Mouse (Mus musculus) right cerebral cortex, adult 2 months (tissue): ENCODE data around the gene Cyp2d22.

ENCODE experiments used
- DNase-seq, 2 experiments: peaks; one replicate each; pipeline ENCODE4 v3.0.0; 2021 to 2022; ENCODE audit warnings: low spot score in 2 of 2

Gene Cyp2d22

GRCm38 (mm10) chr15:82346580-82347302 is 33.3 kb downstream of the Cyp2d22 start:
- no peak for DNase-seq

- DNase-seq, result peak; percentile 98 to 99
Observed at GRCm38 (mm10) chr15:82345820-82346470, 34.1 kb downstream of the Cyp2d22 start.

DNA sequence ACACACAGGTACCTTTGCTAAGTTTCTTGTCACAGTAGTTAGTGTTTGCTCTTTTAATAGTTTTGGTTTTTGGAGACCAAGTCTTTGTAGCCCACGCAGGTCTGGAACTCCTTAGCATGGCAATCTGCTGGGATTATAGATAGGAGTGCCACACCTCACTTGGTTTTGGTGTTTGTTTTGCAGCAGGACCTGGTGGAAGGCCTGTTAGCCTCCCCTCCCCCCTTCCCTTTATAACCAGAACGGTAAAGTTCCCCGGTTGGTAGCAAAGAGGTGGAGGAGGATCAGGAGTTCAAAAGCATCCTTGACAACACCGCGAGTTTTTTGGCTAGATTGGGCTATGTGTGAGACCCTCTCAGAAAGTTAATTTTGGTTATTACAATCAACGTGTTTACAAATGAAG is 35.1 kb downstream of the Cyp2d22 start:
- DNase-seq, result no peak

- no peak for DNase-seq
Observed at GRCm38 (mm10) chr15:82343368-82344287, 36.4 kb downstream of the Cyp2d22 start.

GRCm38 (mm10) chr15:82342543-82342935 is 37.5 kb downstream of the Cyp2d22 start:
- no peak for DNase-seq

DNA sequence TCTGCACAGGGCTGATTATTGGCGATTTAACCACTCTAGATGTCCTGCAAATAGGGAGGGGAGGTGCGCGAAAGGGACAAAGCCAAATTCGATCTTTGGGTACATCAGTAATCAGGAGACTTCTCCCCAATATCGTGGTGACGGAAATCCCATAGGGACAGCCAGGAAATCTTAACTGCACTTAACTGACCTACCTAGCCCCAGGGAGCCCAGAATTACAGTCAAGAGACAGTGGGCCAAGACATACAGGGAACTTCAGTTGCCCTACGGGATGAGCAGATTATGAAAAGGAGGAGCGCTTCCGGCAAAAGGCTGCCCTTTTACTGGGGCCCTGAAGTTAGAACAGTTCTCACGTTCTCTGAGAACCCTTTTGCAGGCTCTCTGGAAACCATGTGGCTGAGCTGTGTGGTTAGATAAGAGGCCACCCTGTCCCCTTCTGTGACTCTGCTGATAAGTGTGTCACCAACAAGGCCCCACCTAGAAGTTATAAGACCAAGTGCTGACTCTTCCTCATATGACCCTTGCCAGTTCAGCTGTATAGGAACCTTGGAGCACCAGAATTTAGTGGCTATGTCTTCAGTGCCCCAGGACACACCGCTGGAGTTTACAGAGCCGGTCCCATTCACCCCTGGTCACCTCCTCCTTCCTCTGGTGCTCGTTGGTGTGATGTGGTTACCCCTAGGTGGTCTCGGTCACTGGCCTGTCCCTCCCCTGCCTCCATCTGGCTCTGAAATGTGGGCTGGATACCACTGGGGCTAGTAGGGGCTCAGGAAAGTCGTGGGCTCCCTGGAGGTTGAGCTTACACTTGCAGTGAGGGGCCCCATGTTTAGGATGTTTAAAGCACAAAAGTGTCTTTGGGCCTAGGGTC is 38.2 kb downstream of the Cyp2d22 start:
- no peak for DNase-seq

DNA sequence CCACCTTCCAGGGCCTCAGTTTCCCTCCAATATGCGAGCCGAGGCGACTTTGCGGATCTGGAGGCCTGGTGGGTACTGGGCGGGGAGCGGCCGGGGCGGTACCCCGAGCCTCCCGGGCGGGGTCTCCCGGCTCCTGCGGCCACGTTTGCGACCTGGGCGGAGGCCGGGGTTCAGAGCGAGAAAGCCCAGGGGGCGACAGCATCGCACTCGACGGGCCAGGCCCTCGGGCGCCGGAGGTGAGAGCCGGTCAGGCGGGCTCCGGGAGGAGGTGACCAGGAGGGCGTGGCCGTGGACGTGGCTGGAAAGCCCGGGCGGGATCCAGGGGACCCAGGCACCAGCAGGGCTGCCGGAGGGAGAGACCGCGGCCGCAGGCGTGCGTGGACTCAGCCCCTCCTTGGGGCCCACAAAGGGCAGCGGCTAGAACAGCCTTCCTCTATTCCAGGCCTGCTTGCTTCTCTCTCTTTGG is 39.0 kb downstream of the Cyp2d22 start:
- no peak for DNase-seq

- no peak for DNase-seq
Observed at GRCm38 (mm10) chr15:82340414-82341035, 39.5 kb downstream of the Cyp2d22 start.

DNA sequence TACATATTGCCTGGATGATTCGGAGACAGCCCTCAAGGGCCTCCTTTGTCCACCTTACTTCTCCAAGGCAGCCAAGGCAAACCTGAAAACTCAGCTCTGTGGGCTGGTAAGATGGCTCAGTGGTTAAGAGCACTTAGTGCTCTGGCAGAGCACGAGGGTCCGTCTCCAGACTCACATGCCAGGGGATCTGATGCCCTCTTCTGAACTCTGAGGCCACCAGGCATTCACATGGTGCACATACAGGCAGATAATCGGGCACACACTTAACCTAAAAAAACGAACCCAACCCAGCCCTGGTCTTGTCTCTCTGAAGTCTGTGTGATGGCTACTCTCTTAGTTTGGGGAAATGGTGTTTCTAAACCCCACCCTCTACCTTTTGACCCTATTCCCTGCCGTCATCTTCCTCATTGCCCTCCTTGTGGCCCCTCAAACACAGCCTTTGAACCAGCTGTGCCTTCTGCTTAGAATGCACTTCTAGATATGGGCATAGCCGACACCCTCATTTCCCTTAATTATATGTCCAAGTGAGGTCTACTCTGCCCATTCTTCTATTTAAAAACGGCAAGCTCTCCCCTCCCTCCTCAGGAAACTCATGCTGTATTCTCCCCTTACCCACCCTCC is 40.3 kb downstream of the Cyp2d22 start:
- DNase-seq, result no peak

- no peak for DNase-seq
Observed at GRCm38 (mm10) chr15:82339150-82339549, 40.9 kb downstream of the Cyp2d22 start.

- DNase-seq, result peak; percentile 90 to 93
Observed at GRCm38 (mm10) chr15:82338593-82339112, 41.4 kb downstream of the Cyp2d22 start, which contains the start of the genes Naga, Pheta2 and Smdt1. Gene Naga (minus strand): TSS chr15:82338925. Gene Pheta2 (plus strand): TSS chr15:82338942. Gene Smdt1 (plus strand): TSS chr15:82338959.

DNA sequence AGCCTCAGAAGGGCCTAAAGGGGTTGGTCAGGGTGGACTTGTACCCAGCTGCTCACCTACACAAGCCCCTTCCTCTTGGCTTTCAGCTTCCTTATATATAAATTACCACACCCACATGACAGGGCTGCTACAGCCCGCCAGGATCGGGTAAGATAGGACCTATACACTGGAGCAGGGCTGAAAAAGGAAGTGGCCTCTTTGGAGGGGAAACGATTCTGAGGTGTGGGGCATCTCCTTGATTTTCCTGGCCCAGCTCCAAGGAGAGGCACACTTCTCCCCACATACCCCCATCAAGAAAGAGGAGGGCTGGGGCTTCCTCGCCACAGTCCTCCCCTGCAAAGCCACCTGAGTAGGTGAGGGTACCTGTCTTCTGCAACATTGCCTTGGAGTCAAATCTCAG is 42.2 kb downstream of the Cyp2d22 start:
- DNase-seq, result no peak

- no peak for DNase-seq
Observed at GRCm38 (mm10) chr15:82336629-82337028, 43.4 kb downstream of the Cyp2d22 start.

DNA sequence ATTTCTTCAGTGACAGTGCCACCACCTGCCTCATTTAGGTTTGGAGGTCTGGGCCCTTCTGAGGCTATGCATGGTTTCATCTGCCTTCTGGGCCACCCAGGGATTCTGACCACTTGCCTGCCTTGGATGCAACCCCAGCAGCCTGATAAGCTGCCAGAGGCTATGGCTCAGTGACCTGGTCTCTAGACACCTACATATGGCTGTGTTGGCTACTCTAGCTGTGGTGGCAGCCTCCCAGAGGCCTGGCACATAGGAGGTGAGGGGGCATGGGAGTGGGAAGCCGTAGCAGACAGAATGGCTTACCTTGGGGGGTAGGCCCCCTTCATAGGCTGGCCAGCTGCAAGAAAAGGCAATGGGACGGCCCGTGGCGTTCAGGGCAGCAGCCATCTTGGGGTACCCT is 44.9 kb downstream of the Cyp2d22 start:
- no peak for DNase-seq

DNA sequence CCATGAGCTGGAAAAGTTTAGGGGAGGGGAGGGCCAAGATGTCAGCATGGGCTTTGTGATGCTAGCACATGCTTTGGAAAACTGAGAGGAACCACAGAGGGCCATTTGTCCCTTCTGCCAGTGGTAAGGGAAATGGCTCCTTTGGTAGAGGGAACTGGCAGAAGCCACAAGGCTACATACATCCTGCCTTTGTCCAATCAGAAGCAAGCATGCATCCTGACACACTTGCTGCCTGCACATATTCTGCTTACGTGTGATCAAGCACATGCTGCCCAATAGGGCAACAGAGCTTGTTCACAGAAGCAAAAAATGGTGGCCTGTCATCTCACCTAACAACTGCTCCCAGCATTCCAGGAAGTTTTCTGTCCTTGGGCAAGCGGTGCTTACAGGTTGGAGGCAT is 54.7 kb downstream of the Cyp2d22 start:
- DNase-seq, result no peak

GRCm38 (mm10) chr15:82322195-82322594 is 57.9 kb downstream of the Cyp2d22 start:
- no peak for DNase-seq
